Mouse (Mus musculus): ENCODE results near the gene Rasd1. TPM values are rescaled to one million over a fixed set of nuclear protein-coding genes. Genes with fewer than 3 reads are reported as not detected.

Rasd1 gene
- total RNA-seq, 2 experiments from 2014 or later = 55.7 to 61.0 TPM

- TF ChIP-seq CTCF (conservative IDR thresholded peaks at IDR 0.05) = no peak
- no peak for DNase-seq (ENCODE audit: low spot score in 2 of 2)
These were observed 6.0 kb upstream of the Rasd1 start for GRCm38 (mm10) chr11:59970780-59971179.

GRCm38 (mm10) chr11:59967765-59968164, 3.0 kb upstream of the Rasd1 start:
- no peak for TF ChIP-seq CTCF (conservative IDR thresholded peaks at IDR 0.05)
- H3K27ac ChIP-seq = no peak overlapping the region
- no peak overlapping the region for H3K4me3 ChIP-seq
- no peak for DNase-seq (ENCODE audit: low spot score in 2 of 2)

More at GRCm38 (mm10) chr11:59970780-59971179, 6.0 kb upstream of the Rasd1 start:
- Histone ChIP-seq H3K4me3 (no peak overlapping the region), H3K27ac (no peak overlapping the region)

- DNase-seq (ENCODE audit: low spot score in 2 of 2) = peak; percentile 56 to 68
- no peak for TF ChIP-seq CTCF (conservative IDR thresholded peaks at IDR 0.05)
- Histone ChIP-seq H3K27ac (peak overlapping the region; percentile 88), H3K4me3 (no peak overlapping the region)
These were observed 1.3 kb upstream of the Rasd1 start for GRCm38 (mm10) chr11:59966102-59966483.

- peak; percentile 95 for TF ChIP-seq CTCF (conservative IDR thresholded peaks at IDR 0.05)
- H3K4me3 ChIP-seq = peak overlapping the region; percentile 72
- peak overlapping the region; percentile 88 for H3K27ac ChIP-seq
- DNase-seq (ENCODE audit: low spot score in 2 of 2) = peak; percentile 60 to 80
These were observed 720 bp upstream of the Rasd1 start for GRCm38 (mm10) chr11:59965227-59966101.

GRCm38 (mm10) chr11:59964163-59964758, 483 bp downstream of the Rasd1 start:
- DNase-seq (ENCODE audit: low spot score in 2 of 2) = no peak
- peak overlapping the region; percentile 88 for H3K27ac ChIP-seq
- peak overlapping the region; percentile 72 for H3K4me3 ChIP-seq
- no peak for TF ChIP-seq CTCF (conservative IDR thresholded peaks at IDR 0.05)

GRCm38 (mm10) chr11:59963364-59964162, 1.2 kb downstream of the Rasd1 start:
- peak overlapping the region; percentile 88 for H3K27ac ChIP-seq
- H3K4me3 ChIP-seq = peak overlapping the region; percentile 72
- no peak for DNase-seq (ENCODE audit: low spot score in 2 of 2)
- TF ChIP-seq CTCF (conservative IDR thresholded peaks at IDR 0.05) = no peak

- no peak for DNase-seq (ENCODE audit: low spot score in 2 of 2)
- H3K4me3 ChIP-seq = peak overlapping the region; percentile 72
- TF ChIP-seq CTCF (conservative IDR thresholded peaks at IDR 0.05) = no peak
- H3K27ac ChIP-seq = peak overlapping the region; percentile 88
These were observed 2.2 kb downstream of the Rasd1 start for GRCm38 (mm10) chr11:59962590-59962989.

GRCm38 (mm10) chr11:59961338-59961875, 3.3 kb downstream of the Rasd1 start:
- TF ChIP-seq CTCF (conservative IDR thresholded peaks at IDR 0.05) = no peak
- Histone ChIP-seq H3K27ac (peak overlapping the region; percentile 88), H3K4me3 (no peak overlapping the region)
- DNase-seq (ENCODE audit: low spot score in 2 of 2) = no peak

GRCm38 (mm10) chr11:59960476-59961337, 4.0 kb downstream of the Rasd1 start:
- H3K27ac ChIP-seq = peak overlapping the region; percentile 88
- no peak overlapping the region for H3K4me3 ChIP-seq
- TF ChIP-seq CTCF (conservative IDR thresholded peaks at IDR 0.05) = no peak
- peak; percentile 41 to 54 for DNase-seq (ENCODE audit: low spot score in 2 of 2)

- Histone ChIP-seq H3K4me3 (no peak overlapping the region), H3K27ac (peak overlapping the region; percentile 88)
- no peak for DNase-seq (ENCODE audit: low spot score in 2 of 2)
- no peak for TF ChIP-seq CTCF (conservative IDR thresholded peaks at IDR 0.05)
These were observed 5.3 kb downstream of the Rasd1 start for GRCm38 (mm10) chr11:59959453-59959852.

GRCm38 (mm10) chr11:59956749-59957148, 8.0 kb downstream of the Rasd1 start:
- DNase-seq (ENCODE audit: low spot score in 2 of 2) = no peak
- H3K4me3 ChIP-seq = no peak overlapping the region
- TF ChIP-seq CTCF (conservative IDR thresholded peaks at IDR 0.05) = no peak
- 0 out of 2 replicates have a peak overlapping the region, but pooled peaks have one; percentile 88 for H3K27ac ChIP-seq

GRCm38 (mm10) chr11:59952892-59953291, 11.9 kb downstream of the Rasd1 start:
- Histone ChIP-seq H3K4me3 (no peak overlapping the region), H3K27ac (no peak overlapping the region)
- TF ChIP-seq CTCF (conservative IDR thresholded peaks at IDR 0.05) = no peak
- DNase-seq (ENCODE audit: low spot score in 2 of 2) = no peak
